Comparison of ENCODE assay signal across 22 mouse cellular contexts in the genomic region with DNA sequence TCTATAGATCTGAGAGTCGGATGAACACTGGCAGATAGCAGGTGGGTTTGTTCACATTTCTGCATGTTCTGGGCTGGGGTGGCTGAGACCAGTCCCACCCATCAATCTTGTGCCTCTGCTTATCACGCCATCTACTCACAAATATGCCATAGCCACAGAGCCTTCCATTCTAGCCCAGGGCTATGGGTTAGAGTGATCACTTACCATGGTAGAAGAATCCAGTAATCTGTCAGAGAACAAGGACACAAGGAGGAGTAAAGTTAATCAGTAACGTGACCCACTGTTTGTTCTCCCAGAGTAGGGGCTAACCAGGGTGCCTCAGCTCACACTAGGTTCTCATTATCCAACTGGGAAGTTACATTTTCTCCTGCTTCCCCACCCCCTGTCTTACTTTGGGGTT. TPM values are rescaled to one million over a fixed set of nuclear protein-coding genes. Genes with fewer than 3 reads are reported as not detected.
A peak's percentile ranks its signal among the peaks of the same experiment; 100 is the strongest.
DNase-seq lines count a peak whose midpoint lies in the region; ATAC-seq and TF ChIP-seq lines count a peak whose summit lies in the region.
"Had no signal": no experiment of that assay in that cellular context is flagged by ENCODE, and none has a peak within 500 bp of the region (broad histone marks: within the 10 kb centered on the region; RNA-seq: fewer than 3 reads in every experiment).

No protein-coding gene starts in this region.

- TF ChIP-seq POLR2A in liver, adult 2 months (IDR thresholded peaks at IDR 0.05; ENCODE audit: extremely low read depth, insufficient read depth, low read length), result no peak

- no peak for TF ChIP-seq CTCF in liver, adult 2 months (IDR thresholded peaks at IDR 0.05; ENCODE audit: low read depth, low read length)
- no peak for TF ChIP-seq CTCF in layer of hippocampus, adult 2 months (conservative IDR thresholded peaks at IDR 0.05)

- ATAC-seq in kidney, embryonic 16.5 days (ENCODE audit: low FRiP score, low TSS enrichment), result peak; percentile 92
- ATAC-seq in liver, embryonic 15.5 days (ENCODE audit: insufficient read depth), result peak; percentile 30; the same call in 1 of the 2 replicates
- ATAC-seq: activated CD4-positive, CD25-positive, alpha-beta regulatory T cell, adult 4 months; forebrain, embryonic 13.5 days; hindbrain, postnatal 0 days had no signal

- no peak overlapping the region for H3K4me3 ChIP-seq in heart, embryonic 10.5 days
- H3K4me3 ChIP-seq in liver, adult 2 months (ENCODE audit: insufficient read depth, low read depth, low read length), result no peak overlapping the region
- no peak overlapping the region for H3K4me3 ChIP-seq in kidney, embryonic 16.5 days (ENCODE audit: low read length)
- H3K4me3 ChIP-seq in liver, embryonic 15.5 days (replicated peaks), result no peak overlapping the region
- H3K4me3 ChIP-seq in layer of hippocampus, adult 2 months, result no peak overlapping the region
- H3K4me3 ChIP-seq: embryonic facial prominence, embryonic 12.5 days; forebrain, embryonic 13.5 days; heart, embryonic 12.5 days; limb, embryonic 15.5 days; midbrain, embryonic 12.5 days had no signal

- H3K4me2 ChIP-seq in kidney, embryonic 16.5 days (replicated peaks; ENCODE audit: low read depth, low read length), result no peak overlapping the region
- no peak overlapping the region for H3K4me2 ChIP-seq in liver, embryonic 15.5 days
- H3K4me2 ChIP-seq: embryonic facial prominence, embryonic 12.5 days; forebrain, embryonic 13.5 days; heart, embryonic 12.5 days; limb, embryonic 15.5 days; midbrain, embryonic 12.5 days had no signal

- WGBS in heart, embryonic 10.5 days, result 72% methylated on average over 3 of the region's 3 CpGs
- WGBS in liver, adult 2 months, result 57% methylated on average over 3 of the region's 3 CpGs
- WGBS in kidney, embryonic 16.5 days, result 62% methylated on average over 3 of the region's 3 CpGs
- WGBS in liver, embryonic 15.5 days (ENCODE audit: insufficient replicate concordance), result 58% methylated on average over 3 of the region's 3 CpGs

- no peaks in the 10 kb centered on the region for H3K79me2 ChIP-seq in liver, adult 2 months (ENCODE audit: control insufficient read depth, insufficient read depth, low read length)

- H3K27ac ChIP-seq in heart, embryonic 10.5 days, result no peak overlapping the region
- no peak overlapping the region for H3K27ac ChIP-seq in liver, adult 2 months (replicated peaks; ENCODE audit: insufficient read depth, low read depth, low read length)
- no peak overlapping the region for H3K27ac ChIP-seq in kidney, embryonic 16.5 days (ENCODE audit: low read length)
- no peak overlapping the region for H3K27ac ChIP-seq in liver, embryonic 15.5 days (replicated peaks)
- H3K27ac ChIP-seq in layer of hippocampus, adult 2 months, result no peak overlapping the region
- H3K27ac ChIP-seq: embryonic facial prominence, embryonic 12.5 days; forebrain, embryonic 13.5 days; hindbrain, postnatal 0 days; limb, embryonic 15.5 days; midbrain, embryonic 12.5 days had no signal

- peaks cover 24% of the 10 kb centered on the region; the same call in 1 of the 2 replicates for H3K4me1 ChIP-seq in heart, embryonic 10.5 days
- H3K4me1 ChIP-seq in liver, adult 2 months (ENCODE audit: control insufficient read depth, insufficient read depth, low read length), result peaks cover 10% of the 10 kb centered on the region
- no peaks in the 10 kb centered on the region for H3K4me1 ChIP-seq in kidney, embryonic 16.5 days (ENCODE audit: insufficient read depth, low read length)
- H3K4me1 ChIP-seq in liver, embryonic 15.5 days (replicated peaks), result peaks cover 11% of the 10 kb centered on the region; the same call in 1 of the 2 replicates
- H3K4me1 ChIP-seq: embryonic facial prominence, embryonic 12.5 days; forebrain, embryonic 13.5 days; limb, embryonic 15.5 days; midbrain, embryonic 12.5 days had no signal

- no peaks in the 10 kb centered on the region for H3K36me3 ChIP-seq in heart, embryonic 10.5 days
- H3K36me3 ChIP-seq in liver, adult 2 months (ENCODE audit: control insufficient read depth, insufficient read depth, low read length), result no peaks in the 10 kb centered on the region
- H3K36me3 ChIP-seq in kidney, embryonic 16.5 days (ENCODE audit: insufficient read depth, low read length), result no peaks in the 10 kb centered on the region
- no peaks in the 10 kb centered on the region for H3K36me3 ChIP-seq in liver, embryonic 15.5 days (replicated peaks)
- H3K36me3 ChIP-seq: embryonic facial prominence, embryonic 12.5 days; heart, embryonic 12.5 days; limb, embryonic 15.5 days; midbrain, embryonic 12.5 days had no signal

- DNase-seq in heart, adult 11 months, result peak; percentile 75
- DNase-seq in heart, embryonic 10.5 days (ENCODE audit: low spot score), result no peak
- DNase-seq in liver, adult 2 months (ENCODE audit: extremely low read depth, low read depth, low spot score), result peak; percentile 77
- DNase-seq in liver, result no peak
- no peak for DNase-seq in right cerebral cortex, postnatal 4 days
- DNase-seq in layer of hippocampus, adult 2 months (ENCODE audit: low spot score in 2 of 2), result no peak
- DNase-seq: adrenal gland, adult 8-10 months; cerebellum, adult 11-12 months; cerebellum, postnatal 10 days; heart, postnatal 10 days; left cerebral cortex, postnatal 4 days; lung, postnatal 14 days; thymus, postnatal 14 days had no signal

- H3K27me3 ChIP-seq in heart, embryonic 10.5 days (ENCODE audit: insufficient read depth, poor library complexity, severe bottlenecking), result no peaks in the 10 kb centered on the region
- no peaks in the 10 kb centered on the region for H3K27me3 ChIP-seq in liver, adult 2 months (ENCODE audit: control insufficient read depth, insufficient read depth, low read length)
- no peaks in the 10 kb centered on the region for H3K27me3 ChIP-seq in kidney, embryonic 16.5 days (ENCODE audit: insufficient read depth, low read length)
- no peaks in the 10 kb centered on the region for H3K27me3 ChIP-seq in liver, embryonic 15.5 days
- H3K27me3 ChIP-seq: embryonic facial prominence, embryonic 12.5 days; forebrain, embryonic 13.5 days; heart, embryonic 12.5 days; limb, embryonic 15.5 days; midbrain, embryonic 12.5 days had no signal

- no peak overlapping the region for H3K9ac ChIP-seq in liver, adult 2 months (ENCODE audit: low read depth, low read length)
- H3K9ac ChIP-seq in kidney, embryonic 16.5 days (replicated peaks; ENCODE audit: low read length), result no peak overlapping the region
- H3K9ac ChIP-seq in liver, embryonic 15.5 days, result no peak overlapping the region
- H3K9ac ChIP-seq: embryonic facial prominence, embryonic 12.5 days; forebrain, embryonic 13.5 days; heart, embryonic 12.5 days; limb, embryonic 15.5 days; midbrain, embryonic 12.5 days had no signal

- H3K9me3 ChIP-seq in heart, embryonic 10.5 days, result no peaks in the 10 kb centered on the region
- no peaks in the 10 kb centered on the region for H3K9me3 ChIP-seq in kidney, embryonic 16.5 days (ENCODE audit: low read length)
- no peaks in the 10 kb centered on the region for H3K9me3 ChIP-seq in liver, embryonic 15.5 days (replicated peaks)
- H3K9me3 ChIP-seq: embryonic facial prominence, embryonic 12.5 days; forebrain, embryonic 13.5 days; heart, embryonic 12.5 days; limb, embryonic 15.5 days; midbrain, embryonic 12.5 days had no signal

RNA-seq across cellular contexts. Expression of gene Cd93, which starts 52.1 kb away (rescaled TPM):
- 10.3 and 19.7 TPM in 2 replicates for polyA plus RNA-seq in heart, embryonic 10.5 days (2016; fragmentation: Nextera tagmentation; extraction: Ambion mirVana)
- total RNA-seq in liver, adult 2 months (2014; rRNA removed), result 3.0 and 4.0 TPM in 2 replicates
- polyA plus RNA-seq in liver, adult 2 months (2012; rRNA removed), result 1.1 TPM in 2 replicates
- 19.0 and 20.0 TPM in 2 replicates for polyA plus RNA-seq in kidney, embryonic 16.5 days (2015; fragmentation: Nextera tagmentation; extraction: Ambion mirVana)
- 1.9 and 2.2 TPM in 2 replicates for polyA plus RNA-seq in liver, embryonic 15.5 days (2015; fragmentation: Nextera tagmentation; extraction: Ambion mirVana)
- total RNA-seq in layer of hippocampus, adult 2 months (2021), result 1 to 10 TPM; 3.2 to 5.1 TPM

Comparison
In these comparisons a context has a peak if more than half of its experiments do, and no peak if none do; other contexts are left out.
1. DNase-seq: peak in heart, adult 11 months (single experiment) and liver, adult 2 months (single experiment); none in heart, embryonic 10.5 days (single experiment), liver (single experiment), right cerebral cortex, postnatal 4 days (single experiment) and layer of hippocampus, adult 2 months (0 of 2).